Mouse (Mus musculus): ENCODE results near the gene Dnah2. TPM values are rescaled to one million over a fixed set of nuclear protein-coding genes. Genes with fewer than 3 reads are reported as not detected.
A peak's percentile ranks its signal among the peaks of the same experiment; 100 is the strongest.

Gene Dnah2
- polyA plus RNA-seq, 1 experiment from 2014 or later: 4.4 TPM

GRCm38 (mm10) chr11:69390400-69391034 is 158.4 kb downstream of the Dnah2 start:
- ATAC-seq (ENCODE audit: insufficient number of reproducible peaks, insufficient read depth, low FRiP score, low TSS enrichment, low read depth): no peak; the same call in 1 of the 2 replicates
- 49% methylated on average over 10 of the region's 10 CpGs for WGBS
- no peaks in the 10 kb centered on the region for H3K9me3 ChIP-seq
- H3K9ac ChIP-seq: 0 out of 2 replicates have a peak overlapping the region, but pooled peaks have one; percentile 16
- peaks cover 13% of the 10 kb centered on the region for H3K4me1 ChIP-seq
- H3K4me2 ChIP-seq: 0 out of 2 replicates have a peak overlapping the region, but pooled peaks have one; percentile 5
- H3K27me3 ChIP-seq: no peaks in the 10 kb centered on the region
- H3K27ac ChIP-seq: no peak overlapping the region; the same call in 1 of the 2 replicates
- H3K4me3 ChIP-seq: no peak overlapping the region
- peaks cover 5% of the 10 kb centered on the region; the same call in 1 of the 2 replicates for H3K36me3 ChIP-seq

DNA sequence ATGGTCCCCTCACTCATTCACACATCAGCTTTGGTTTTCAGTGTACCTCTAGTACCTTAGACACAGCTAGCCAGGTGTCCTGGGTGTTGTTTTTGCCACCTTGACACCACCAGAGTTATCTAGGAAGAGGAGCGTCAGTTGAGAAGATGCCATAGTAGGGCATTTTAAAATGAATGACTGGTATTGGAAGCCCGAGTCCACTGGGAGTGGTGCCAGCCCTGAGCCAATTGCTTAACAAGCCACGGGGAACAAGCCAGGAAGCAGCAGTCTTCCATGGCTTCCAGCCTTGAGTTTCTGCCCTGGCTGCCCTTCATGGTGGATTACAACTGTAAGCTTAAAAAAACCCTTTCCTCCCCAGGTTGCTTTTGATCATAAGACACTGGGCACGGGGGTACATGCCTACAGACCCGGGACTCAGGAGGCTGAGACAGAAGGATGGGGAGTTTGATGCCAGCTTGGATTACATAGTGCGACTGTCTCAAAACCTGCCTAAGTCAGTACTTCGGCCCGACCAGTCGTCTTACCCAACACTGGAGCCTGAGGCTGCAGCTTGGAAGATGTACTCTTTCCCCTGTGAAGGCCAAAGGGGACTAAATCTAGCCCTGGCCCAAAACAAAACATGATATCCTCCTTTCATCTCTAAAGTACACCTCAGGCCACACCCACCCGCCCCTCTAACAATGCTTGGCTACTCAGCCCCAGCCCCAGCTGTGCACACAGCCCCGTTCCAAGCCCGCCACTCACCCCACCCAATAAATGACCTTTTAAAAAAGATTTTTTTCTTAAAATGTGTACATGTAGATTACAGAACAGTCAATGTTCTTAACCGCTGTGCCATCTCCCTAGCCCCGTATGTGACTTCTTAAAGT is 159.1 kb downstream of the Dnah2 start:
- H3K27ac ChIP-seq: peak overlapping the region; percentile 11; the same call in 1 of the 2 replicates
- ATAC-seq (ENCODE audit: insufficient number of reproducible peaks, insufficient read depth, low FRiP score, low TSS enrichment, low read depth): no peak
- no peaks in the 10 kb centered on the region for H3K27me3 ChIP-seq
- H3K4me3 ChIP-seq: no peak overlapping the region
- H3K36me3 ChIP-seq: peaks cover 5% of the 10 kb centered on the region; the same call in 1 of the 2 replicates
- no peak overlapping the region for H3K9ac ChIP-seq
- 0 out of 2 replicates have a peak overlapping the region, but pooled peaks have one; percentile 5 for H3K4me2 ChIP-seq
- WGBS: 55% methylated on average over 14 of the region's 14 CpGs
- H3K9me3 ChIP-seq: no peaks in the 10 kb centered on the region
- peaks cover 13% of the 10 kb centered on the region for H3K4me1 ChIP-seq

GRCm38 (mm10) chr11:69388680-69389079 is 160.2 kb downstream of the Dnah2 start:
- Histone ChIP-seq H3K27me3 (no peaks in the 10 kb centered on the region), H3K4me2 (no peak overlapping the region), H3K9me3 (no peaks in the 10 kb centered on the region), H3K27ac (no peak overlapping the region), H3K36me3 (peaks cover 5% of the 10 kb centered on the region; the same call in 1 of the 2 replicates), H3K9ac (no peak overlapping the region), H3K4me3 (no peak overlapping the region), H3K4me1 (peaks cover 9% of the 10 kb centered on the region)
- WGBS: 94% methylated on average over 4 of the region's 4 CpGs
- no peak for ATAC-seq (ENCODE audit: insufficient number of reproducible peaks, insufficient read depth, low FRiP score, low TSS enrichment, low read depth)

GRCm38 (mm10) chr11:69386758-69387157 is 162.2 kb downstream of the Dnah2 start:
- Histone ChIP-seq H3K4me3 (no peak overlapping the region), H3K4me1 (peaks cover 13% of the 10 kb centered on the region), H3K4me2 (no peak overlapping the region), H3K9ac (no peak overlapping the region), H3K27ac (no peak overlapping the region), H3K9me3 (no peaks in the 10 kb centered on the region), H3K36me3 (no peaks in the 10 kb centered on the region), H3K27me3 (no peaks in the 10 kb centered on the region)
- no peak for ATAC-seq (ENCODE audit: insufficient number of reproducible peaks, insufficient read depth, low FRiP score, low TSS enrichment, low read depth)
- WGBS: 81% methylated on average over 7 of the region's 7 CpGs

DNA sequence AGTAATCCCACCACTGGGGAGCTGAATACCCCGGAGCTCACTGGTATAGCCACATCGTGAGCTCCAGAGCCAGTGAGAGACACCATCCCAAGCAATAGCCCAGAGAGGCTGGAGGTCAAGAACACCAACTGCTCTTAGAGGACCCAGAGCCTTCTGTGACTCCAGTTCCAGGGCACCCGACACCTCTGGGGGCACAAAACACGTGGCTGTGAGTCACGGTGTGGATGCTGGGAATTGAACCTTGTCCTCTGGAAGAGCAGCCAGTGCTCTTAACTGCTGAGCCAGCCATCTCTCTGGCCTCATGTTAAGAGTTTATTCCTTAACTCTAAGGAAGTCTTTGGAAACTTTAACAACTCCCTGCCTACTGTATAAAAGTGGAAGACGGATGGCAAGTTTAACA is 163.9 kb downstream of the Dnah2 start:
- Histone ChIP-seq H3K27ac (no peak overlapping the region), H3K9ac (no peak overlapping the region), H3K27me3 (no peaks in the 10 kb centered on the region), H3K4me2 (no peak overlapping the region), H3K9me3 (no peaks in the 10 kb centered on the region), H3K36me3 (no peaks in the 10 kb centered on the region), H3K4me1 (peaks cover 10% of the 10 kb centered on the region), H3K4me3 (no peak overlapping the region)
- ATAC-seq (ENCODE audit: insufficient number of reproducible peaks, insufficient read depth, low FRiP score, low TSS enrichment, low read depth): no peak
- WGBS: 80% methylated on average over 6 of the region's 6 CpGs

- H3K27me3 ChIP-seq: no peaks in the 10 kb centered on the region
- no peak for ATAC-seq (ENCODE audit: insufficient number of reproducible peaks, insufficient read depth, low FRiP score, low TSS enrichment, low read depth)
- 61% methylated on average over 10 of the region's 10 CpGs for WGBS
- H3K36me3 ChIP-seq: peaks cover 9% of the 10 kb centered on the region
- no peaks in the 10 kb centered on the region for H3K9me3 ChIP-seq
- H3K27ac ChIP-seq: peak overlapping the region; percentile 48; the same call in 1 of the 2 replicates
- peaks cover 3% of the 10 kb centered on the region; the same call in 1 of the 2 replicates for H3K4me1 ChIP-seq
- H3K4me3 ChIP-seq: no peak overlapping the region
- no peak overlapping the region for H3K4me2 ChIP-seq
- no peak overlapping the region; the same call in 1 of the 2 replicates for H3K9ac ChIP-seq
These were observed 166.3 kb downstream of the Dnah2 start for GRCm38 (mm10) chr11:69382478-69383105.

DNA sequence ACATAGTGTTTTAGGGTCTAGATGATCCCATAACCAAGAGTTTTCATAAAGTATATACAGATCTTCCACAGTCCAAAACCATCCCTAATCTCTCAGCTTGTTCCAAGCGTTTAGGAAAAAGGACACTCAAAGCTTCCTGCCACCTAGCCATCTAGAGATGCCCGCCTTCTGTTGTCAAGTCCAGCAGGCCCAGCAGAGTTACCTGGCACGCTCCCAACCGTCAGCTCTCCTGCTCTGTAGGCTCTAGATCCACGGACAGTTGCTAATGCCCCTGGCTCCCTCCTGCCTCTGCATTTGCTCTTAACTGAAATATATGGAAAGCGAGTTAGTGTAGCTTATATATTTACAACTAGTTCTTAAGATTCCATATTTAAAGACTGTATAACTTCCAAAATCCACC is 167.6 kb downstream of the Dnah2 start:
- no peak overlapping the region for H3K27ac ChIP-seq
- peaks cover 14% of the 10 kb centered on the region for H3K36me3 ChIP-seq
- H3K9ac ChIP-seq: no peak overlapping the region
- no peak for ATAC-seq (ENCODE audit: insufficient number of reproducible peaks, insufficient read depth, low FRiP score, low TSS enrichment, low read depth)
- H3K4me1 ChIP-seq: peaks cover 3% of the 10 kb centered on the region; the same call in 1 of the 2 replicates
- no peak overlapping the region for H3K4me3 ChIP-seq
- no peaks in the 10 kb centered on the region for H3K9me3 ChIP-seq
- WGBS: 81% methylated on average over 6 of the region's 6 CpGs
- no peaks in the 10 kb centered on the region for H3K27me3 ChIP-seq
- no peak overlapping the region for H3K4me2 ChIP-seq

- Histone ChIP-seq H3K9me3 (no peaks in the 10 kb centered on the region), H3K4me1 (peaks cover 3% of the 10 kb centered on the region; the same call in 1 of the 2 replicates), H3K36me3 (peaks cover 19% of the 10 kb centered on the region), H3K27ac (no peak overlapping the region), H3K9ac (no peak overlapping the region), H3K4me2 (no peak overlapping the region), H3K4me3 (no peak overlapping the region), H3K27me3 (no peaks in the 10 kb centered on the region)
- 81% methylated on average over 3 of the region's 3 CpGs for WGBS
- no peak for ATAC-seq (ENCODE audit: insufficient number of reproducible peaks, insufficient read depth, low FRiP score, low TSS enrichment, low read depth)
These were observed 169.3 kb downstream of the Dnah2 start for GRCm38 (mm10) chr11:69379600-69379999.

DNA sequence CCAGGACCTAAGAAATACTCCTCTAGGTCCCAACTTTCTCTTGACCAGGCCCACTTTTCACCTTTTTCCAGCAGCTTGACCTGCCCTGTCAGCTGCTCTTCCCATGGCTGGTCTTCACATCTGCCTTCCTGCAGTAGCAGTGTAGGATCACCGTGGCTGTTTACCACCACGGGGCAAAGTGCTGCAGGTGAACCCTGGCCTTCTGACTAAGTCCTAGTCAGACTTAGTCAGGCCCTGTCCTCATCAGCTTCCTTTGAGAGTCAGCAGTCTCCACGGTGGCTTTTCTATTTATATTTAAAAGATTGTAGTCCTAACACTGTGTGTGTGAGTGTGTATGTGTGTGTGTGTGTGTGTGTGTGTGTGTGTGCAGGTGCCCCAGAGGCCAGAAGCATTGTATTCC is 171.1 kb downstream of the Dnah2 start:
- H3K27me3 ChIP-seq: no peaks in the 10 kb centered on the region
- no peak for ATAC-seq (ENCODE audit: insufficient number of reproducible peaks, insufficient read depth, low FRiP score, low TSS enrichment, low read depth)
- H3K4me1 ChIP-seq: peaks cover 3% of the 10 kb centered on the region; the same call in 1 of the 2 replicates
- no peak overlapping the region for H3K27ac ChIP-seq
- WGBS: 82% methylated on average over 3 of the region's 3 CpGs
- no peak overlapping the region for H3K4me2 ChIP-seq
- H3K9ac ChIP-seq: no peak overlapping the region
- no peak overlapping the region for H3K4me3 ChIP-seq
- H3K9me3 ChIP-seq: no peaks in the 10 kb centered on the region
- peaks cover 29% of the 10 kb centered on the region for H3K36me3 ChIP-seq

DNA sequence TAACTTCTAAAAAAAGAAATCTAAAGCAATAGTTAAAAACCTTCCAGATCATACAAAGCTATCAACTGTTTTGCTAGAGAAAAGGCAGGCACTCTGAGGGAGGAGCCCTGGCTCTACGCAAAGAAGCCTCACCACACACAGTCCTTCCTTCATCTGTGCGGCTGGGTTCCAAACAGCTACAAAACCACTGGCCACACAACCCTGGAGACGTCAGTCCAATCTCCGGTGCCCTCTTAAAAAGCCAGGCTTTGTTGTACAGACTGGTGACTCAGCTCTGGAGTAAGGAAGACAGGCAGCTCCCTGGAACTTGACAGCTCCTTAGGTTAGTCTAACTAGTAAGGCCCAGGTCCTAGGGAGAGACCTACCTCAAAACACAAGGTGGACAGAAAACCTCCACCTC is 173.3 kb downstream of the Dnah2 start:
- H3K4me1 ChIP-seq: peaks cover 18% of the 10 kb centered on the region
- 89% methylated on average over 4 of the region's 4 CpGs for WGBS
- no peak overlapping the region for H3K4me2 ChIP-seq
- no peaks in the 10 kb centered on the region for H3K9me3 ChIP-seq
- no peak overlapping the region for H3K4me3 ChIP-seq
- no peak overlapping the region for H3K9ac ChIP-seq
- H3K36me3 ChIP-seq: peaks cover 34% of the 10 kb centered on the region
- no peak overlapping the region for H3K27ac ChIP-seq
- ATAC-seq (ENCODE audit: insufficient number of reproducible peaks, insufficient read depth, low FRiP score, low TSS enrichment, low read depth): no peak
- no peaks in the 10 kb centered on the region for H3K27me3 ChIP-seq

GRCm38 (mm10) chr11:69373223-69373965 is 175.5 kb downstream of the Dnah2 start:
- Histone ChIP-seq H3K9ac (no peak overlapping the region), H3K4me2 (no peak overlapping the region; the same call in 1 of the 2 replicates), H3K27ac (no peak overlapping the region), H3K4me1 (peaks cover 20% of the 10 kb centered on the region), H3K9me3 (no peaks in the 10 kb centered on the region), H3K27me3 (no peaks in the 10 kb centered on the region), H3K4me3 (no peak overlapping the region), H3K36me3 (peaks cover 31% of the 10 kb centered on the region)
- ATAC-seq (ENCODE audit: insufficient number of reproducible peaks, insufficient read depth, low FRiP score, low TSS enrichment, low read depth): no peak
- 90% methylated on average over 16 of the region's 16 CpGs for WGBS
